Mouse (Mus musculus): Measurements from ENCODE around the gene Mpv17. TPM values are rescaled to one million over a fixed set of nuclear protein-coding genes. Genes with fewer than 3 reads are reported as not detected.

Mpv17 gene
- total RNA-seq, 2 experiments from 2014 or later: 19.1 to 23.9 TPM

DNA sequence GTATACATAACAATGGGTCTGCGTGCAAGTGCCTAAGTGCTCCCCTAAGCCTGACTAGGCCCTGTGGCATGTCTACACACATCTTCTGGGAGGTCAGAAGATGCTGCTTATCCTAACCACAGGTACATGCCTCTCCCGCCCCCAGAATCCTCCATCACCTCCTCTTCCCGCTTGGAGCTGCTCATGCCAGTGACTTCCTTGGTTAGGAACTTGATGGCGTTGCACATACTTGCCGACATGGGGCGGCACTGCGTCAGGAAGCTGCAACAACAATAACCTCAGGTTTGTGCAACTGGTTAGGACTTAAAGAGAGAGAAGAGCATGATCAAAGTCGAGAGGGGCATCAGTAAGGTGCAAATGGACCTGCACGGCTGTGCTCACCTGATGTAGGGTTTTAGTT, 36.1 kb upstream of the Mpv17 start:
- intact Hi-C loops (cut with DNase I): no loop called here
- no peak for DNase-seq

DNA sequence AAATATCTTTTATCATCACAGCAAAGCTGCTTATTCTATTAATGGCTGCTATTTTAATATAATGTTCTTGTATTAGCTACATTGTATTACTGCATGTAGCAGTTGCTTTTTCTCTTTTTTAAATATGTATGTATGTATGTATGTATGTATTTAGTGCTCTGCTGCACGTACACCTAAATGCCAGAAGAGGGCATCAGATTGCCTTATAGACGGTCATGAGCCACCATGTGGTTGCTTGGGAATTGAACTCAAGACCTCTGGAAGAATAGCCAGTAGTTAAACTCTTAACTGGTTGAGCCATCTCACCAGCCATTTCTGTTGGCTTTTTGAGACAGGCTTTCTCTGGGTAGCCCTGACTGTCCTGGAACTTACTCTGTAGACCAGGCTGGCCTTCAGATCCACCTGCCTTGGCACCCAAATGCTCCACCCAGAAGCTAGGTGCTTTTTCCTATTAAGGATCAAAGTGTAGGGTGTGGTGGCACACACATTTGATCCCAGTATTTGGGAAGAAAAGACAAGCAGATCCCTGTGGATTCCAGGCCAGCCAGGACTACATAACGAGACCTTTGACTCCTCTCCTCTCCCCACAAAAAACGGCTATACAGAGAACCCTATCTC, 34.3 kb upstream of the Mpv17 start:
- no peak for DNase-seq
- intact Hi-C loops (cut with DNase I): no loop called here

DNA sequence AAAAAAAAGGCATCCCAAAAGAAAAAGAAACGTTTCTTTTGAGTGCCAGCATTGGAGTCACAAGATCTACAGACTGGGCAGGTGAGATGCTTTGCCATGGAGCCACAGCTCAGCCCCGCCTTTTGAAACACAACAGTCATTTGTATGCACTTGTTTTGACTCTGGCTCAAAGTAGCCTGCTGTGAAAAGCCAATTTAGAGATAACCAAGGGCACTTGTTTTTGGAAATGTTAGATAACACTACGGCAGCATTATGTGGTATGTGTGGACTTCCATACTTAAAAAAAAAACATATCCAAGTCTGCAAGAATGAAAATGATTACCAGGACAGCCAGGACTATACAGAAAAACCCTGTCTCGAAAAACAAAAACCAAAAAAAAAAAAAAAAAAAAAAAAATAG, 29.6 kb upstream of the Mpv17 start:
- no peak for DNase-seq
- intact Hi-C loops (cut with DNase I): no loop called here

DNA sequence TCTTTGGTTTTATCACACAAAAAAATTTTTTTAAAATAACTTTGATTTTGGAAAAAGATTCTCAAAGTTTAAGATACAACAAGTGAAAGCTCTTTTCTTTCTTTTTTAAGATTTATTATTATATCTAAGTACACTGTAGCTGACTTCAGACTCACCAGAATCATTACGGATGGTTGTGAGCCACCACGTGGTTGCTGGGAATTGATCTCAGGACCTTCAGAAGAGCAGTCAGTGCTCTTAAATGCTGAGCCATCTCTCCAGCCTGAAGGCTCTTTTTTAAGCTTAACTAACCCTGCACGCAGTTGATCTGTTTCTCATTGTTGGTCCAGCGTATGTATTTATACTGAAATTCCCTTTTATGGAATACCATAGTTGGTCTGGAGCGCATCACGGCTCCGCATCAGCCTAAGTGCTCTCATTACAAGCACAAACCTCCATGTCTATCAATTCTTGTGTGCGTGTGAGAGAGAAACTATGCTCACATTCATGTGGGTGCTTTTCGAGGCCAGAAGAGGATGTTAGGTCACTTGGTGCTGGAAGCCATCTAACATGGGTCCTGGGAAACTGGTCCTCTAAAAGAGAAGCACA, 27.2 kb upstream of the Mpv17 start:
- DNase-seq: no peak
- intact Hi-C loops (cut with DNase I): no loop called here

DNA sequence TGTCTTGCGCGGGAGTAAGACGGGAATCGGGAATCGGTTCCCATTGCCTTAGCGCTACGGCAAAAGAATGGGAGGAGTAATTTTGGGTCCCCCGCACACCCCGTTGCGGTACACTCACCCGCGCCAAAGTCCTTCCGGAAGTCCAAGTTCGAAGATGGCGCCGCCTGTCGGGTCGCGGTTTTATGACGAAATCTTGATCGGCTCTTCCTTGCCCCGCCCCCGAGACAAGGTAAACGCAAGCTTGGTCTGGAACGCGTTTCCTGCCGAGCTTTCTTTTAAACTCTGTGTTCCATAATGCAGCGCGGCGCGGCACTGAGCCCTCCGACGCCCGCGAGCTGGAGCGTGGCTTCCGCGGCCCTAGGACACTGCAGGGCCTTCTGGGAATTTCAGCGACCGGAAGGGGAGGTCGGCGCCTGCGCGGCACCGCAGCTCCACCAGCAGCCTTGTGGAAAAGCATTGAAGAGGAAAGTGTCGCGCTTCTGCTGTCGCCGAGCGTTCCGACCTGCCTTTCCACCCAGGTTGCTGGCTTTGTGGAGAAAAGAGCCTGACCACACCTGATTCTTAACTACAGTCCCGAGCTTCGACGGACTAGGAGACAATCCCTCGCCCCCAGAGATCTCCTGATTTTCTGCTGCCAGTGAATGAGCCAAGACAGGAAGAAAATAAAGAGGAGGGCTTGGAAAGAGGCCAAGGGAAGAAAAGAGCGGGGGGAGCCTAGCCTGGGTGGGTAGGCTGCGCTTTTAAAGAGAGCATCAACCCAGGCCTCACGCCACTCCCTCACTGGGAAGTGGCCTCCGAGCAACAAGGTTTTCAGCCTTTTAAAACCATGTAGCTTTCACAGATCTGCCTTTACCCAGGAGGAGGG, 25.9 kb upstream of the Mpv17 start, which contains the start of the genes Gm29609 and Gtf3c2:
TSS of gene Gm29609 (minus strand) at position 146 of the 865 bp plus-strand sequence.
TSS of gene Gtf3c2 (minus strand) at position 379 of the 865 bp plus-strand sequence.
- intact Hi-C loops (cut with DNase I): no loop called here
- peak; percentile 88 to 91 for DNase-seq

DNA sequence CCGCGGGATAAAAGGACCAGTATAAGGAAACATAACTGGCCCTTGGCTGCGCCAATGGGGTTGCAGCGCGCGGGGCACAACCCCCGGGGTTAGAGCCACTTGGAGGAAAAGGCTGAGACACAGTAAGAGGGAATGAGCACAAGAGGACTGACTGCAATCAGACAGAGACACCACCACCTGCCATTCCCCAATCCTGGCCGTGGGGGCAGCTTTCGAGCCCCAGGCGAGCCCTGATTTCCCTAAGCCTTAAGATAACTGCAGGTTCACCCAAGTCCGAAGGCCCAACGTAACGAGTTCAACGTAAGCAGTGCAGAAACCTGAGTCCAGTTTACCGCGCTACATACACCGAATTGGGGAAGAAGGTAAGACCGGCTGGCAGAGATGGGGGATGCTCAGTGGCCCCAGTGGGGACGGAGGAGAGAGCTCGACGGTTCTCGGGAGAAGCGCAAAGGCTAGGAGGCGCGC, 25.3 kb upstream of the Mpv17 start:
- DNase-seq: no peak
- intact Hi-C loops (cut with DNase I): no loop called here

DNA sequence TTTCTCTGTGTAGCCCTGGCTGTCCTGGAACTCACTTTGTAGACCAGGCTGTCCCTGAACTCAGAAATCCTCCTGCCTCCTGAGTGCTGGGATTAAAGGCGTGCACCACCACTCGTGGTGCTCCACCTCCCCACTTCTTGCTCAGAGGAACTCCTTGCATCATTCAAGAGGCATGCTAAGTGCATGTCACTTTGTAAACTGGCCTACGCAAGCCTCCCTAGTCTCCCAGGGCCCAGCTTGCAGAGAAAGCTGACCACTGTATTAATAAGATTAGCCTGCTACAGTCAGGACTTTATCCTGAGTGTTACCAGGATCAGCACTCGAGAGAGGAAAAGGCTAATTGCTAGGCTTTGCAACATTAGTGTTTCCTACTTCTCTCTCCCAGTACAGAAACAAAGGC, 14.6 kb upstream of the Mpv17 start:
- intact Hi-C loops (cut with DNase I): no loop called here

DNA sequence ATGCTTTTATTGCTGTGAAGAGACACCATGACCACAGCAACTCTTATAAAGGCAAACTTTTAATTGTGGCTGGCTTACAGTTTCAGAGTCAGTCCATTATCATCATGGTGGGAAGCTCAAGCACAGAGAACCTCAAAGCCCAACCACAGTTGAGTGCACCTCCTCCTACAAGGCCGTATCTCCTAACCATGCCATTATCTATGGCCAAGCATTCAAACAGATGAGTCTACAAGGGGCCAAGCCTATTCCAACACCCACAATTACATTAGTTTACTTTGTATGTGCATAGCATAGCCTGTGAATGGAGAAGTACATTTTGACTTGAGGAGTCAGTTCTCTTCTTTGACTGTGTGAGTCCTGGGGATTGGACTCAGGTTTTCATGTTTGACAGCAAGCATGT, 10.8 kb upstream of the Mpv17 start:
- intact Hi-C loops (cut with DNase I): no loop called here
- DNase-seq: no peak

More for the DNA sequence above, 14.6 kb upstream of the Mpv17 start:
- DNase-seq: no peak

DNA sequence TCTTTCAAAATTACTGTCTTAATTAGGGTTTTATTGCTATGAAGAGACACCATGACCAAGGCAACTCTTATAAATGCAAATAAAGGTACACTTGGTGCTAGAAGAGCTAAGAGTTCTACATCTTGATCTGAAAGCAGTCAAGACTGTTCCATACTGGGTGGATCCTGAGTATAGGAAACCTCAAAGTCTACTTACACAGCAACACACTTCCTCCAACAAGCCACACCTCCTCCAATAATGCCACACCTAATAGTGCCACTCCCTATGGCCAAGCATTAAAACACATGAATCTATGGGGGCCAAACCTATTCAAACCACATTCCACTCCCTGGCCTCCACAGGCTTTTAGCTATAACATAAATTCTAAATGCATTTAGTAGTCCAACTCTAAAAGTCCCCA, 8.4 kb upstream of the Mpv17 start:
- DNase-seq: no peak
- intact Hi-C loops (cut with DNase I): no loop called here

DNA sequence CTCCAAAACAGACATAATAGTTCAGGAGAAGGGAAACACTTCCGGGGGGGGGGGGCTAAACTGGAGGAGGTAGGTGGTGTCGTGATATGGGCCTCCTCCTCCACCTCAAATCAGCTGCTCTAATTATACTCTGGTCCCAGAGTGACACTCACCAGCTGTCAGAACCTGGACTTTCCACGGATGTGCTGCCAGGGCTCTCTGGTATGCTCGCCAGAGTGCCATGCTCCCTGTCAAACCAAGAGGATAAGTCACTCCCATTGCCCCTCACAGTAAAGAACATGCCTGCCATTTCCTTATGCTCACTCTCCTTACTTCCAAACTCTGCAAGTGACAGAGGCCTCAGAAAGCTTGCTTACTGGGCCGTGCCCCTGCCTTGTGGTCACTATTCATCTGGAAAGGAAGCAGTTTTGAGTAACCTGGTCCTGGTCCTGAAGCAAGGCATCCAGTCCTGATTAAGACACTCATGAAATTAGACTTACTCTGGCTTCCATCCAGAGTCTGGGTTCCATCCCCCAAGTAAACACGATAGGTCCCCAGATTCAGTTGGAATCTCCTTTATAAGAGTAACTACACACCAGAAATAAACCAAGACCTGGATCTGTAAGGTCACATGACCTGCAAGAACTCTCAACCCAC, 417 bp downstream of the Mpv17 start:
- peak in 1 of 2 experiments; percentile 30 for DNase-seq
- intact Hi-C loops (cut with DNase I): no loop called here

DNA sequence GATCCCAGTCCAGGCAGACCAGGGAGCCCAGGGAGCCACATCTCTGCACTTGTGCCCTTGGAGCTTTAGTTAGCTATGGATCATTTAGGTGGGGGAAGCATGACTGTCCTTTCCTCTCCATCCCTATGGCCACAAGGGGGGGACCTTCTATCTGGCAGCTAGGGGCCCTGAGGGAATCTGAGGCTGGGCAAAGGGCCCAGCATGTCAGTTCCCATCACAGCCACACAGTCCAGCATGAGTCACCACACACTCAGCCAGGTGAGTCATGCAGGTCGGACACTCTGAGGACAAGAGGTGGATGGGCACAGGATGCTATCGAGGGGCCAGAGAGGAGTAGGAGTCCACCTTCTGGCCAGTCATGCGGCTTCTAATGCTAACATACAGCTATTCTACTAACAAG, 2.3 kb downstream of the Mpv17 start:
- intact Hi-C loops (cut with DNase I): no loop called here
- DNase-seq: peak in 1 of 2 experiments; percentile 19

DNA sequence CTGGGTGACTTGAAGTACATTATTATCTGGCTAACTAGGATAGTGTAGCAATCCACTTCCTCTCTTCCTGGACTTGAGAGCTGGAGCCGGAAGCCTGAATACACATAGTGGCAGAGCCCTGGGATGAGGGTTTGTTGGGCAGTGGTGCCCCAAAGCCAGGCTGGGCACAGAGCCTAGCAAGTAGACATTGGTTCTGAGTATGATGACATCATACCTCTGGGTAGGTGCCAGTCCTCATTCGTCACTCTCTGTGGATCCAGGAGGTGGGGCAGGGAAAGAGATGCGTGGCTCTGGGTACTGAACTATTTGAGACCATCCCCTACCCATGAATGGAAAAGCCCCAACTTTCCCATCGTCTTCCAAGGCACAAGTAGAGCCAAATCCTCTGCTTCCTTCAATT, 4.3 kb downstream of the Mpv17 start:
- DNase-seq: no peak
- intact Hi-C loops (cut with DNase I): no loop called here

DNA sequence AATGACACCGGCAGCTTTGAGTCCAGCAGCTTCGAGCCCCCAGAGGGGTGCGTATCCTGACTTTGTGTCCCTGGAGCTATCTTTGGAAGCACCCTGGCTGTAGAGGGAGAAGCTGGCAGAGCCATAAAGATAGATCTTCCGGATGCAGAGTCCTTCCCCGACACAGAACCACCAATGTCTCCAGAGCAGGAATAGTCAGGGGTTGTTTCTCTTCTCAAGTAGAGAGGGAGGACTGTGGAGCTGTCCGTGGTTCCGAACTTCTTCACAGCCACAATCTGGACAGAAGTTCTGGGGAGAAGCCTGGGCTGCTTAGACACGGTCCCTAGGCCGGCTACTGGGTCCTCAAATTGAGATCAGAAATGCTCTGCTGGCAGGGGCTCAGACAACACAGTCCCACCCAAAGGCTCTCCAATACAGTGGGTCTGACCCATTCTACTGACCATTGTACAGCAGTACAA, 15.1 kb downstream of the Mpv17 start:
- no peak for DNase-seq
- intact Hi-C loops (cut with DNase I): no loop called here

DNA sequence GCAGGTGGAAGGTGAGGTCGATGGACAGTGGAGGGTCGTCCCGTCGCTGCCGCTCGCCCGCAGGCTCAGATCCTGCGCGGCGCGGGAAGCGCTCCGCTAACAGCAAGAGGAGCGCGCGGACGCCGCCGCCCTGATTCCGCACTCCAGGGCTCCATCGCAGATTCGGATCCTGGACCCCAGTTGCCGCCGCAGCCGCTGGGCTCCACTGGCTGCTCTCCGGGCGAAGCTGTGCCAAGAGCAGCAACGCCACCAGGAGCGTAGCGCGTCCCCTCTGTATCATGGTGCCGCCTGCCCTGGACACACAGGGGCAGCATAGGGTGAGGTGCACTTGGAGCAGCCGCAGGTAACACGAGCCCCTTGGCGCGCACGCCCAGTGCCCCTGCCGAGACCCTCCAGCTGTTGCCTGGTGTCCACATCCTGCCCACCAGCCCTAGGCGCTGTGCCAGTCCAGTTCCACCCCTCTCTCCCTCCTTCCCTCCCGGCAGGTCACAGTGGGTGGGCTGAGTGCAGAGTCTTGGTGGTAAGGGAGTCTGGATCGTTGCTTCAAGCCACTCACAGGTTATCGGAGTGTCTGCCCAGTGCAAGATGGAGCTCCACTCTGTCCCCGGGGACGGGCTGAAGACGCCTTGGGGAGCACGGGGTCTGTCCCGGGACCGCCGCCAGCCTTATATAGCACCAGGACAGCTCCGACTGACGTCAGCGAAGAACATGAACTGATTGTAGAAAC, 15.6 kb downstream of the Mpv17 start, which contains the start of gene Ucn:
TSS of gene Ucn (minus strand) at position 589 of the 727 bp plus-strand sequence.
- intact Hi-C loops (cut with DNase I): no loop called here
- no peak for DNase-seq

DNA sequence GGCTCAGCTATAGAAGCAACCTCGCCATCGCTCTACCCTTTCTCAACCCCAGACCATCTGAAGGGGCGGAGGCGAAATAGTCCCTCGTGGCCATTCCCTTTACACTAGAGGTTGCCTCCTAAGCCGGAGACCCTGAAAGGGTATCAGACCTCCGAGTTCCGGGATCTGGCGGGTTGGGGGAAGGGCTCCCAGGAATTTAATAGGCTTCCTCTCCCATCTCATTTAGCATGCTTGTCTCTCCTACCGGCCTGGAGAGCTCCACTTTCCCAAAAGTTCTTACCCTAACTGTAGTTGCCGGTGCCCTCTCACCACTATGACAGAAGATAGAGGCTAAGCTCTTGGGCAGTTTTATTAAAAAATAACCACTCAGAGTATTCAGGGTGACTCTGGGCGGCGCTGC, 16.4 kb downstream of the Mpv17 start:
- no peak for DNase-seq
- intact Hi-C loops (cut with DNase I): no loop called here

DNA sequence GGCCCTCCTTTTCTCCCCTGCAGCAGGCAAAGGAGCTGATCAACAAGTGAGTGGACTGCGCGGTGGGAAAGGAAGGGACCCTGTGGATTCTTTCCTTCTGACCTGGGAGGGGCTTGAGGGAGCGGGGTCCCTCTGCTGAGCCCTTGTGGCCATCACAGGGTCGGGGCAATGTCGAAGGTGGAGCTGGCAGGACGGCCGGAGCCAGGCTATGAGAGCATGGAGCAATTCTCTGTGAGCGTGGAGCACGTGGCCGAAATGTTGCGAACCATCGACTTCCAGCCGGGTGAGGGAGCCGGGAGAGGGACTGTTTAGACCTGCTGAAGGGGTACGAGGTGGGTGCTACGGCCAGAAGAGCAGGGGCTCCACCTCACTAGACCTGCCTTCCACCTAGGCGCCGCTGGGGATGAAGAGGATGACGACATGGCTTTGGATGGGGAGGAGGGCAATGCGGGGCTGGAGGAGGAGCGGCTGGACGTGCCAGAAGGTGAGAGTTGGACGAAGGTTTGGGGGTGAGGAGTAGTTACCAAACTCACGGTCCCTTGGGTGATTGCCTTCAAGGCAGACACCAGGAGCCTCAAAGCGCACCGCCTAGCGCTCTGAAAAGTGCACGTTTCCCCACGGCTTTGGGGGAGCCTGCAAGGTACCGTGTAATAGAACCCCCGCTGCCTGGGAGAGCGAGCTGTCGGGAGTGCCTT, 17.2 kb downstream of the Mpv17 start:
- intact Hi-C loops (cut with DNase I): no loop called here

DNA sequence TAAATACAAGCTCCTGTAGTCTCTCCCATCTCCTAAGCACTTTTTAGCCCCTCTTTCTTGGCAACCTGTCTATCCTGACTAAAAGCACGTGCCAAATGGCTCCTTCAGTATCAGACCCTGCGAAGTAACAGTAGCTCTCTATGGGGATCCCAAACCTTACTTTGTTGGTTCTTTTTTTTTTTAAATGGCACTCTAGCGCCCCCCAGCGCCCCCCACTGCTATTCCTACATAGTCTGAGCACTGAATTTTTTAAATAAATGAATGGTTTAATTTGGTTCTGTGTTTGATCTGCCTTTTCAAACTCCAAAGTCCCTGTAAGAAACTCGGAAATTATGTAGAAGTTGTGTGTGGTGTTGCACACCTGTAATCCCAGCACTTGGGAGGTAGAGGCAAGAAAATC, 28.0 kb downstream of the Mpv17 start:
- intact Hi-C loops (cut with DNase I): no loop called here
- DNase-seq: no peak

More for the DNA sequence above, 17.2 kb downstream of the Mpv17 start:
- no peak for DNase-seq

DNA sequence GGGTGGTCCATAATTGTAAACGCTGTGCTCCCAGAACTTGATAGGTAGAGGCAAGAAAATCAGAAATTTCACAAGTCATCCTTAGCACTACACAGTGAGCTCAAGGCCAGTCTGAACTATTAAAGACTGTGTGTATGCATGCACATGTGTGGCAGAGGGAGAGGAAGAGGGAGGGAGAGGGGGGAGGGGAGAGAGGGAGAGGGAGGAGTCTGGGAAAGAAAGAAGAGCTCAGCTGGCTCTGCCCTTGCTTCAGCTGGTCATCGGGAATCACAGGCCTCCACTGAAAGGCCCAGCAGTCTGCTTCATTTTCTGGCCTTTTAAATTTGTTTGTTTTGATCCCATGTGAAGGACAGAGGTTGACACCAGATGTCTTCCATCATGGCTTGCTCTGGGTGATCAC, 30.6 kb downstream of the Mpv17 start:
- DNase-seq: no peak
- intact Hi-C loops (cut with DNase I): no loop called here

DNA sequence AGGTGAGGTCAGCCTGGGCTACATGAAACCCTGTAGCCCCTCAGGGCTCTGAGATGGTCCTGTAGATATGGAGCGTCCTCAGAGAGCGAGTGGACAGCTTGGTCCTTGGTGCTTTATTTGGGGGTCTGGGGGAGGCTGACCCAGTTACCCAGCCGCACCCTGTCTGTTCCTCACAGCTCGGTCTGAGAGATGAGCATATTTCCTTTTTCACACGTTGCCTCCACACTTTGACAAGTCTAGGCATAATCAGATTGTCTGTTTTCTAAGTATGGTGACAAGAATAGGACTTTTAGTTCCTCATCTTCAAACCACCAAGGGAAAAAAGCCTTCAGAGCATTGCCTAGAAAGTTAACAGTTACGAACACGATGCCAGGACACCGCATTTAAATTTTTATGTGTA, 32.9 kb downstream of the Mpv17 start:
- intact Hi-C loops (cut with DNase I): no loop called here
- no peak for DNase-seq

DNA sequence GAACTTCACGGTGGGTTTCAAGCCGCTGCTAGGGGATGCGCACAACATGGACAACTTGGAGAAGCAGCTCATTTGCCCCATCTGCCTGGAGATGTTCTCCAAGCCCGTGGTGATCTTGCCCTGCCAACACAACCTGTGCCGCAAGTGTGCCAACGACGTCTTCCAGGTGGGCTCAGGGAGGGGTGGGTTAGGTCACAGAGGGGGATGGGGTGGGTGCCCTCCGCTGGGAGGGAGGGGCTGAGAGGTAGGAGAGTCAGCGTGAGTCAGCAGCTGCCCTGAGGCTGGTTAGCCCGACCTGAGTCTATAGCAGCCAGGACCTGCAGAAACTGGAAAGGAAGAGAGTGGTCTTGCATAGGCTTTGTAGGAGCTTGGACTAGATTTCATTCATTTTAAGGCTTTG, 37.1 kb downstream of the Mpv17 start:
- DNase-seq: no peak
- intact Hi-C loops (cut with DNase I): no loop called here
